Mouse (Mus musculus) myocyte (in vitro differentiated cells): Measurements from ENCODE around the gene Nox1.

ENCODE experiments used
- CEBPB ChIP-seq: IDR thresholded peaks from 2 replicates; pipeline ENCODE4 v1.6.1; 2011; ENCODE audit warnings: mild to moderate bottlenecking, moderate library complexity; ENCODE audit not compliant: poor library complexity, insufficient read depth, severe bottlenecking
- MAX ChIP-seq: IDR thresholded peaks from one replicate; pipeline ENCODE4 v1.6.1; 2011; ENCODE audit warnings: low read depth, mild to moderate bottlenecking, control low read depth
- MYOG ChIP-seq, 3 experiments: IDR thresholded peaks; one replicate each; pipeline ENCODE4 v1.6.1; 2011; ENCODE audit warnings: control low read depth in 2 of 3, low read depth in 2 of 3, mild to moderate bottlenecking in 2 of 3; ENCODE audit not compliant: insufficient read length in 2 of 3, control insufficient read depth in 1 of 3, insufficient read depth in 1 of 3
- POLR2A ChIP-seq: IDR thresholded peaks from one replicate; pipeline ENCODE4 v1.6.1; 2011; ENCODE audit warnings: low read depth, mild to moderate bottlenecking, control low read depth, moderate library complexity; ENCODE audit not compliant: insufficient read length
- POLR2AphosphoS2 ChIP-seq: IDR thresholded peaks from one replicate; pipeline ENCODE4 v1.6.1; 2011; ENCODE audit warnings: low read depth, control low read depth; ENCODE audit not compliant: insufficient read length
- SRF ChIP-seq: IDR thresholded peaks from one replicate; pipeline ENCODE4 v1.6.1; 2011; ENCODE audit warnings: low read depth; ENCODE audit not compliant: control insufficient read depth, insufficient read length
- TCF12 ChIP-seq: IDR thresholded peaks from one replicate; pipeline ENCODE4 v1.6.1; 2011; ENCODE audit warnings: mild to moderate bottlenecking, control low read depth; ENCODE audit not compliant: poor library complexity, insufficient read depth, severe bottlenecking
- USF1 ChIP-seq: IDR thresholded peaks from one replicate; pipeline ENCODE4 v1.6.1; 2011; ENCODE audit warnings: low read depth, mild to moderate bottlenecking, control low read depth, moderate library complexity

GRCm38 (mm10) chrX:134162826-134163225 lies 58.9 kb downstream of the Nox1 start:
- TF ChIP-seq MAX = no peak
- no peak for TF ChIP-seq POLR2A
- TF ChIP-seq POLR2AphosphoS2 = no peak
- TF ChIP-seq CEBPB = no peak
- TF ChIP-seq USF1 = no peak
- TF ChIP-seq TCF12 = no peak
- no peak for TF ChIP-seq MYOG (IDR thresholded peaks at IDR 0.05; ENCODE audit: control insufficient read depth in 1 of 3, insufficient read depth in 1 of 3, insufficient read length in 2 of 3, low read depth in 2 of 3)
- TF ChIP-seq SRF = no peak
